Mouse (Mus musculus): ENCODE results near the gene Kpna7.
"Not testable (repeated sequence)": the region's sequence is repeated elsewhere in the genome, so short reads cannot be mapped to it uniquely, and the experiment has no call there.

Gene Kpna7

GRCm38 (mm10) chr5:145083632-145084451 lies at the start of gene Kpna7, which contains the start of gene Arpc1a:
Gene Kpna7, minus strand, starts transcription at chr5:145084030.
Gene Arpc1a, plus strand, starts transcription at chr5:145083830.
- DNase-seq, result peak; percentile 98

- DNase-seq, result not testable (repeated sequence)
These were observed 49.4 kb upstream of the Kpna7 start for GRCm38 (mm10) chr5:145133275-145133674.

GRCm38 (mm10) chr5:145130995-145131394 lies 47.2 kb upstream of the Kpna7 start:
- no peak for DNase-seq

GRCm38 (mm10) chr5:145130191-145130590 lies 46.4 kb upstream of the Kpna7 start:
- DNase-seq, result no peak

- not testable (repeated sequence) for DNase-seq
These were observed 45.9 kb upstream of the Kpna7 start for GRCm38 (mm10) chr5:145129773-145130172.

- peak; percentile 54 for DNase-seq
These were observed 45.3 kb upstream of the Kpna7 start for GRCm38 (mm10) chr5:145129124-145129523.

- no peak for DNase-seq
These were observed 42.8 kb upstream of the Kpna7 start for GRCm38 (mm10) chr5:145126580-145126979.

GRCm38 (mm10) chr5:145123396-145123795 lies 39.6 kb upstream of the Kpna7 start:
- DNase-seq, result peak; percentile 5

- DNase-seq, result no peak
These were observed 37.1 kb upstream of the Kpna7 start for GRCm38 (mm10) chr5:145120921-145121320.

GRCm38 (mm10) chr5:145119385-145119784 lies 35.6 kb upstream of the Kpna7 start:
- DNase-seq, result no peak

- no peak for DNase-seq
These were observed 34.6 kb upstream of the Kpna7 start for GRCm38 (mm10) chr5:145118461-145118860.

- DNase-seq, result peak; percentile 37
These were observed 34.2 kb upstream of the Kpna7 start for GRCm38 (mm10) chr5:145118005-145118404.

GRCm38 (mm10) chr5:145116916-145117315 lies 33.1 kb upstream of the Kpna7 start:
- DNase-seq, result peak; percentile 81

- DNase-seq, result peak; percentile 81
These were observed 32.5 kb upstream of the Kpna7 start for GRCm38 (mm10) chr5:145116316-145116715.

GRCm38 (mm10) chr5:145115736-145116135 lies 31.9 kb upstream of the Kpna7 start:
- DNase-seq, result no peak

GRCm38 (mm10) chr5:145114606-145115473 lies 31.0 kb upstream of the Kpna7 start:
- DNase-seq, result peak; percentile 82

GRCm38 (mm10) chr5:145114071-145114605 lies 30.3 kb upstream of the Kpna7 start, which contains the start of gene Arpc1b:
Gene Arpc1b, plus strand, starts transcription at chr5:145114215.
- DNase-seq, result peak; percentile 90

GRCm38 (mm10) chr5:145113416-145113815 lies 29.6 kb upstream of the Kpna7 start:
- DNase-seq, result no peak

GRCm38 (mm10) chr5:145112566-145112965 lies 28.7 kb upstream of the Kpna7 start:
- DNase-seq, result no peak

GRCm38 (mm10) chr5:145110401-145110800 lies 26.6 kb upstream of the Kpna7 start:
- no peak for DNase-seq

- DNase-seq, result no peak
These were observed 22.0 kb upstream of the Kpna7 start for GRCm38 (mm10) chr5:145105694-145106275.

- no peak for DNase-seq
These were observed 20.5 kb upstream of the Kpna7 start for GRCm38 (mm10) chr5:145104328-145104727.

GRCm38 (mm10) chr5:145102706-145103105 lies 18.9 kb upstream of the Kpna7 start:
- DNase-seq, result no peak
